Mouse (Mus musculus): ENCODE measurements around the gene Tdrd5. TPM values are rescaled to one million over a fixed set of nuclear protein-coding genes. Genes with fewer than 3 reads are reported as not detected.
"Not testable (repeated sequence)": the region's sequence is repeated elsewhere in the genome, so short reads cannot be mapped to it uniquely, and the experiment has no call there.

The Tdrd5 gene
- total RNA-seq, 2 experiments from 2014 or later = 2.9 to 3.4 TPM

DNA sequence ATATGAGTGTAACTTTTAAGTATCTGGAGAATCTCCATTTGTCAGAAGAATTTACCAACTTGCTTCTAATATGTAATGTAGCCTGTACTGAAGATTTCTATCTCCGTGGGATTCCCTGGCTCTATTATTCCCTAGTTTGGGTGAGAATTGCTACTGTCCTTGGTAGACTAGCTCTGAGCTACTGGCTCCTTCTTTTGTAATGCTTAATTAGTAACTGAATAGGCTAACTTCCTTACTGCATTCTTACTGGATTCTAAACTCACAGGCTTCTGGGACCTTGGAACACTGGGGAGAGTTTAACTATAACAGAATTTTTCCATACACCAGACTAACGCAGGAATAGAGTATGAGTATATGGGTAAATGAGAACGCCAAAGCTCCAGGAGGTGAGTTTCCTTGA lies 34.9 kb downstream of the Tdrd5 start:
- intact Hi-C loops (cut with DNase I); DNase-seq (ENCODE audit: extremely low spot score in 1 of 2, low spot score in 2 of 2): not testable (repeated sequence)

GRCm38 (mm10) chr1:156263946-156264345 lies 39.5 kb downstream of the Tdrd5 start:
- intact Hi-C loops (cut with DNase I) = no loop called here
- no peak for DNase-seq (ENCODE audit: extremely low spot score in 1 of 2, low spot score in 2 of 2)

DNA sequence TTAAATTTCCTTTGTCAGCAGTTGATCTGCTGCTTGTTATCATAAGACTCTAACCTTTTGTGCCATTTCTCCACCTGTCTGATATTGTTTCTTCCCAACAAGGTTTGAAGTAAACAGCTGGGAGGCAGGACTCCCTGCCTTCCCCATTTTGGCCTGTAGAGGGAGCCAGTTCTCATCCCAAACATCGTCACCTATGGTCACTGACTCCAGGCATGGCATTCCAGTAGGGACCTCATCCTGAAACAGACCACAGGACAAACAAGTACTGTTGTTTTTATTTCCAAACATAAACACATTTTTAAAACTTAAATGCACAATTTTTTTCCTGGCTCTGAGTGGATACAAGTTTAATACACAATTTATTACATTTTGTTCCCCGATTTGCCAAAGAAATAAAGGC lies 40.1 kb downstream of the Tdrd5 start:
- DNase-seq (ENCODE audit: extremely low spot score in 1 of 2, low spot score in 2 of 2) = peak; percentile 23 to 47
- intact Hi-C loops (cut with DNase I) = no loop called here

GRCm38 (mm10) chr1:156254866-156255265 lies 48.6 kb downstream of the Tdrd5 start:
- intact Hi-C loops (cut with DNase I) = no loop called here

DNA sequence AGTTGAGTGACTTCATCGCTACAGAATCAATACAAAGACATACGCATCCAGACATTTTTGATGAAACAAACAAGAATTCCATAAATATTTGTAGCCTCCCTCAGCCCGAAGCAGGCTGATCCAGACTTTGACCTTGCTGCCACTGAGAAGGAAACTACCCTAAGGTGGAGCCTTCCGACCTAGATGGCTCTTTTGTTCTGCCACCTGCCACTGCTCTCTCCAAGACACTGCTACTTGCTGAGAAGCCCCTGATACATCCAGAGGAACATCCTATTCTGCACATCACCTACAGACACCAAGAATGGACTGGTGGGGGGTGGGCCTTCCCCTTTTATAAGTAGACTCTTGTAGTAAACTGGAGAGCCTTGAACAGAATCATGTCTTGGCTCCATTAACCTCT lies 52.4 kb downstream of the Tdrd5 start:
- intact Hi-C loops (cut with DNase I) = not testable (repeated sequence)

More at GRCm38 (mm10) chr1:156254866-156255265, 48.6 kb downstream of the Tdrd5 start:
- DNase-seq (ENCODE audit: extremely low spot score in 1 of 2, low spot score in 2 of 2) = no peak

GRCm38 (mm10) chr1:156247893-156248292 lies 55.6 kb downstream of the Tdrd5 start:
- no peak for DNase-seq (ENCODE audit: extremely low spot score in 1 of 2, low spot score in 2 of 2)
- intact Hi-C loops (cut with DNase I) = no loop called here

More for the DNA sequence above, 52.4 kb downstream of the Tdrd5 start:
- DNase-seq (ENCODE audit: extremely low spot score in 1 of 2, low spot score in 2 of 2) = not testable (repeated sequence)

GRCm38 (mm10) chr1:156241713-156242348 lies 61.6 kb downstream of the Tdrd5 start:
- peak; percentile 53 to 57 for DNase-seq (ENCODE audit: extremely low spot score in 1 of 2, low spot score in 2 of 2)
- intact Hi-C loops (cut with DNase I) = loop anchor here (2.0 to 5.0 kb wide), 2 partner anchors 155 to 295 kb away; no protein-coding TSS in a partner anchor

- intact Hi-C loops (cut with DNase I) = loop anchor here (2.0 to 5.0 kb wide), 2 partner anchors 154 to 296 kb away; no protein-coding TSS in a partner anchor
- peak in 1 of 2 experiments; percentile 44 for DNase-seq (ENCODE audit: extremely low spot score in 1 of 2, low spot score in 2 of 2)
Measured at GRCm38 (mm10) chr1:156241035-156241434, 62.4 kb downstream of the Tdrd5 start.

DNA sequence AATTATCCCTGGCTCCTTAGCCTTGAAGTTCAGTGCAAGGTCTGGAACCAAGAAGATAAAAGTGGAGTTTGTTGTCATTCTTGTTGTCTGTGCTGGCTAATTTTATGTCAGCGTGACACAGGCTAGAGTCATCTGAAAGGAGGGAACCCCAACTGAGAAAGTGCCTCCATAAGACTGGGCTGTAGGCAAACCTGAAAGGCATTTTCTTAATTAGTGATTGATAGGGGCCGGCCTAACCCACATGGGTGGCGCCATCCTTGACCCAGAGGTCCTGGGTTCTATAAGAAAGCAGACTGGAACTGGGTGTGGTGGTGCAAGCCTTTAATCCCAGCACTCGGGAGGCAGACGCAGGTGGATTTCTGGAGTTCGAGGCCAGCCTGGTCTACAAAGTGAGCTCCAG lies 72.3 kb downstream of the Tdrd5 start:
- DNase-seq (ENCODE audit: extremely low spot score in 1 of 2, low spot score in 2 of 2) = no peak
- intact Hi-C loops (cut with DNase I) = no loop called here

DNA sequence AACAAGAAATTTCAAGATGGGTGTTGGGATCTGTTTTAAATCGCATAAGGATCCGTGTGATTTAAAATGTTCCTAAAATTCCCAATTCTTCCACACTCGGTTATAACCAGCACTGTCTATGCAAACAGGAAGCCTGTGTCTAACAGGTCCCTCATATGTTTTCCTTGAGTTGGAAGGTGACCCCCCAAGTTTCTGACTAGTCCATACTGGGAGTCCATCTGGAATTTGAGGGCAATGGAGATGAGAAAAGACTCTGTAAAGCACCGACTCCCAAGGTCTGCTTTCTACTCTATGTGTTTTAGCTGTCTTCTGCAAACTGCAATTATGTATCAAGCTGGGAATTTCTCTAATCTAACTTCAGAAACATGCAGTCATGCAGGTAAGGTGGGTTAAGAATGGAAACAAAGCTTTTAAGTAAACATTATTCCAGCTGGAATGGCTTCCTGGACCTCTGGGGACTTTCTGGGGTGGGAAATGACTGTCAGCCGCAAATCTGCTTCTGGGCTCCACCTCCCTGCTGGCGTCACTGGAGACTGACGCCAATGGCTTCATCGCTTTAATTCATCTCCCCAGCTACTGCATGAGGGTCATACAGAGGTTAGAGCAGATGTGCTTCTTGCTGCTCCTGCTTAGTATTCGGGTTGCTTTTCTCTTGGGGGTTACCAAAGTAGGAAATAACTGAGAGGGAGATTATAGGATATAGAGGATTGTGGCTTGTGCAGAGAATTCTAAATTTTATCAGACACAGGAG lies 73.0 kb downstream of the Tdrd5 start:
- intact Hi-C loops (cut with DNase I) = no loop called here
- DNase-seq (ENCODE audit: extremely low spot score in 1 of 2, low spot score in 2 of 2) = peak in 1 of 2 experiments; percentile 66

GRCm38 (mm10) chr1:156229448-156229847 lies 74.0 kb downstream of the Tdrd5 start:
- peak; percentile 20 to 69 for DNase-seq (ENCODE audit: extremely low spot score in 1 of 2, low spot score in 2 of 2)
- intact Hi-C loops (cut with DNase I) = loop anchor here (5.0 kb wide), 1 partner anchor 142 kb away; no protein-coding TSS in a partner anchor

- DNase-seq (ENCODE audit: extremely low spot score in 1 of 2, low spot score in 2 of 2) = no peak
- intact Hi-C loops (cut with DNase I) = loop anchor here (5.0 kb wide), 1 partner anchor 141 kb away; no protein-coding TSS in a partner anchor
Measured at GRCm38 (mm10) chr1:156228728-156229127, 74.7 kb downstream of the Tdrd5 start.

DNA sequence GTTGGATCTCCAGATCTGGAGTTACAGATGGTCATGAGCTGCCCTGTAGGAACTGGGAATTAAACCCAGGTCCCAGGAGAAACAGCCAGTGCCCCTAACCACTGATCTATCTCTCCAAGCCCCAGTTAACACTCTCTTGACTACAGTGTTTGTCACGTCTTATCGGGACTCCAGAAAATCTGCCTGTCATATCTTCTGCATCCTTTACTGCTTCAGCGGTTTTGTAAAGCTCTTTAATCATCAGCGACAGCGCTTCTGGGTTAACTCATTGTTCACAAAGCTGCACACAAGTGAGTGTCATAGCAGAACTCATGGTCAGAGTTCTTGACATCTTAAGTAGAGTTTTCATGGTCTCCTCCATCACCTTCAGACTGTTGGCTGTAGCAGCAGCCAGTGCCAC lies 76.6 kb downstream of the Tdrd5 start:
- no peak for DNase-seq (ENCODE audit: extremely low spot score in 1 of 2, low spot score in 2 of 2)
- intact Hi-C loops (cut with DNase I) = loop anchor here (5.0 kb wide), 1 partner anchor 140 kb away; no protein-coding TSS in a partner anchor

- DNase-seq (ENCODE audit: extremely low spot score in 1 of 2, low spot score in 2 of 2) = peak in 1 of 2 experiments; percentile 47
- intact Hi-C loops (cut with DNase I) = no loop called here
Measured at GRCm38 (mm10) chr1:156222205-156223000, 81.1 kb downstream of the Tdrd5 start.

DNA sequence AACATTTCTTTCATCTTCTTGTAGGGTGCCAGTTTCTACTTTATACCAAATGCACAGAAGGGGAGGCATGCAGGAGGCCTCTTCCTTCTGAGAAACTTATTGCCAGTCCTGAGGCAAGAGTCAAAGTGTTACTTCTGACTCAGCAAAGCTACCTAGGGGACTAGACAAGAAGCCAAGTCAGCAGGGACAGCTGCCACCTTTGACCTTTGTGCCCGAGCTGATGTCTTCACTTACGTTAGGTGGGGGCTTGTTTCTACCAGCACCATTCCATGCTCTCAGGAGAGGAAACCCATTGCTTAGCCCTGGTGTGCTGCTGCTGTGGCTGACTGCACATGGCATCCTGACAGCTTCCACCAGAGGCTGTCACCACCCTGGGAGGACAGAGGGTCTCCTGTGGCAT lies 82.1 kb downstream of the Tdrd5 start:
- no peak for DNase-seq (ENCODE audit: extremely low spot score in 1 of 2, low spot score in 2 of 2)
- intact Hi-C loops (cut with DNase I) = no loop called here

GRCm38 (mm10) chr1:156218573-156218972 lies 84.9 kb downstream of the Tdrd5 start:
- intact Hi-C loops (cut with DNase I) = no loop called here
- DNase-seq (ENCODE audit: extremely low spot score in 1 of 2, low spot score in 2 of 2) = no peak

- intact Hi-C loops (cut with DNase I) = no loop called here
- DNase-seq (ENCODE audit: extremely low spot score in 1 of 2, low spot score in 2 of 2) = no peak
Measured at GRCm38 (mm10) chr1:156217941-156218340, 85.5 kb downstream of the Tdrd5 start.

DNA sequence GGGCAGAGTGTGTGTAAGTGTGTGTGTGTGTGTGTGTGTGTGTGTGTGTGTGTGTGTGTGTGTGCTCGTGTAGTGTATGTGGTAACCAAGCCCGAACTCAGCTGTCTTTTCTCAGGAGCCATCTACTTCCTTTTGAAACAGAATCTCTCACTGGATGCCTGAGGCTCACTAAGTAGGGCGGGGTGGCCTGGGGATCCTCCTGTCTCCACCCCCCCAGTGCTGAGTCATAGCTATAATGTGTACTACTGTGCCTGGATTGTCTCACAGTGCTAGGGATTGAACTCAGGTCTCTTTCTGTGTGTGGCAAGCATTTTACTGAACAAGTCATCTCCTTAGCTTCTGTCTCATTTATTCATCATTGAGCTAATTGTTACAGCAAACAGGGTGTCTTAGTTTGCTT lies 86.1 kb downstream of the Tdrd5 start:
- DNase-seq (ENCODE audit: extremely low spot score in 1 of 2, low spot score in 2 of 2) = no peak
- intact Hi-C loops (cut with DNase I) = no loop called here

GRCm38 (mm10) chr1:156216249-156216648 lies 87.2 kb downstream of the Tdrd5 start:
- intact Hi-C loops (cut with DNase I) = no loop called here

More at GRCm38 (mm10) chr1:156216249-156216648, 87.2 kb downstream of the Tdrd5 start:
- DNase-seq (ENCODE audit: extremely low spot score in 1 of 2, low spot score in 2 of 2) = no peak
